Mouse (Mus musculus) naive thymus-derived CD4-positive, alpha-beta T cell, adult 2 months (primary cell): ENCODE results near the gene Rpl3.

Experiments used
- DNase-seq: peaks from one replicate; pipeline ENCODE4 v3.0.0-alpha.2; 2011; ENCODE audit warnings: low read depth

Rpl3 gene

GRCm38 (mm10) chr15:80034366-80034765 is 57.3 kb downstream of the Rpl3 start:
- peak; percentile 40 for DNase-seq

- no peak for DNase-seq
Measured at GRCm38 (mm10) chr15:80031133-80031532, 60.5 kb downstream of the Rpl3 start.

GRCm38 (mm10) chr15:80030399-80030798 is 61.3 kb downstream of the Rpl3 start:
- no peak for DNase-seq

GRCm38 (mm10) chr15:80028862-80029261 is 62.8 kb downstream of the Rpl3 start:
- no peak for DNase-seq
